Mouse (Mus musculus): Measurements from ENCODE around the gene Trp53i11. TPM values are rescaled to one million over a fixed set of nuclear protein-coding genes. Genes with fewer than 3 reads are reported as not detected.

Gene Trp53i11
- total and polyA plus RNA-seq, 3 experiments: 0.36 to 32.1 (median 0.73) TPM

GRCm38 (mm10) chr2:93152883-93153491 is 34.4 kb upstream of the Trp53i11 start:
- no peaks in the 10 kb centered on the region for H3K79me2 ChIP-seq (replicated peaks; ENCODE audit: control insufficient read depth, extremely low read depth, insufficient read depth, poor library complexity, severe bottlenecking)
- TF ChIP-seq HCFC1 (IDR thresholded peaks at IDR 0.05; ENCODE audit: low read depth, low read length) (no peak), SMC3 (IDR thresholded peaks at IDR 0.05; ENCODE audit: low read depth, low read length) (no peak), NELFE (IDR thresholded peaks at IDR 0.05; ENCODE audit: low read depth, low read length) (no peak), ETS1 (conservative IDR thresholded peaks at IDR 0.05; ENCODE audit: low read depth, low read length) (no peak), EP300 (IDR thresholded peaks at IDR 0.05; ENCODE audit: low read length) (no peak), SIN3A (IDR thresholded peaks at IDR 0.05; ENCODE audit: low read length) (no peak), IRF4 (IDR thresholded peaks at IDR 0.05; ENCODE audit: low read depth, low read length) (no peak), ZC3H11A (IDR thresholded peaks at IDR 0.05; ENCODE audit: low read depth, low read length) (no peak), USF1 (IDR thresholded peaks at IDR 0.05; ENCODE audit: low read depth, low read length) (no peak), CHD1 (IDR thresholded peaks at IDR 0.05; ENCODE audit: low read depth, low read length) (no peak), CHD2 (IDR thresholded peaks at IDR 0.05; ENCODE audit: low read length) (no peak), NRF1 (IDR thresholded peaks at IDR 0.05; ENCODE audit: low read depth, low read length) (no peak), JUND (conservative IDR thresholded peaks at IDR 0.05; ENCODE audit: low read depth, low read length) (no peak), ZMIZ1 (IDR thresholded peaks at IDR 0.05; ENCODE audit: low read depth, low read length) (no peak), MYC (IDR thresholded peaks at IDR 0.05; ENCODE audit: low read depth, low read length) (no peak), MAFK (IDR thresholded peaks at IDR 0.05; ENCODE audit: insufficient replicate concordance, low read length) (no peak), CTCF (conservative IDR thresholded peaks at IDR 0.05 in 1 of 2, IDR thresholded peaks at IDR 0.05 in 1 of 2; ENCODE audit: low read depth in 2 of 2, low read length in 2 of 2) (no peak), ZKSCAN1 (IDR thresholded peaks at IDR 0.05; ENCODE audit: borderline replicate concordance, low read depth, low read length) (no peak)
- DNase-seq (ENCODE audit: extremely low read depth): no peak
- in situ Hi-C loops (cut with MboI; ENCODE audit: low pct_ligation_motif_present, low pct_unique_long_range_greater_than_20kb, low sequenced_read_pairs): no loop called here
- H3K9me3 ChIP-seq (replicated peaks; ENCODE audit: low read length): no peaks in the 10 kb centered on the region
- peaks cover 0 to 3% of the 10 kb centered on the region in 2 experiments; a peak in 1 of 4 replicates for H3K4me1 ChIP-seq (ENCODE audit: control insufficient read depth in 1 of 2, insufficient read depth in 2 of 2)
- dilution Hi-C loops (cut with MboI; ENCODE audit: extremely low pct_ligation_motif_present, extremely low pct_unique_long_range_greater_than_20kb, low sequenced_read_pairs): no loop called here
- H3K27me3 ChIP-seq (replicated peaks): peaks cover 92% of the 10 kb centered on the region
- H3K27ac ChIP-seq (ENCODE audit: insufficient read depth, low read depth): no peak overlapping the region
- no peaks in the 10 kb centered on the region for H3K36me3 ChIP-seq (replicated peaks in 1 of 2; ENCODE audit: control insufficient read depth in 1 of 2, insufficient read depth in 1 of 2, low read length in 1 of 2)
- no peak overlapping the region for H3K4me3 ChIP-seq (replicated peaks in 1 of 3; ENCODE audit: low read depth in 2 of 3, low read length in 2 of 3, poor library complexity in 1 of 3)
- H3K4me2 ChIP-seq (ENCODE audit: insufficient read depth, low read depth, poor library complexity, severe bottlenecking): no peak overlapping the region
- H3K9ac ChIP-seq (ENCODE audit: insufficient read depth, low read depth): no peak overlapping the region

- Histone ChIP-seq H3K4me2 (ENCODE audit: insufficient read depth, low read depth, poor library complexity, severe bottlenecking) (no peak overlapping the region), H3K4me1 (ENCODE audit: control insufficient read depth in 1 of 2, insufficient read depth in 2 of 2) (peaks cover 0 to 3% of the 10 kb centered on the region in 2 experiments; a peak in 1 of 4 replicates), H3K27me3 (replicated peaks) (peaks cover 91% of the 10 kb centered on the region), H3K4me3 (replicated peaks in 1 of 3; ENCODE audit: low read depth in 2 of 3, low read length in 2 of 3, poor library complexity in 1 of 3) (no peak overlapping the region), H3K9me3 (replicated peaks; ENCODE audit: low read length) (no peaks in the 10 kb centered on the region), H3K9ac (ENCODE audit: insufficient read depth, low read depth) (no peak overlapping the region), H3K36me3 (replicated peaks in 1 of 2; ENCODE audit: control insufficient read depth in 1 of 2, insufficient read depth in 1 of 2, low read length in 1 of 2) (no peaks in the 10 kb centered on the region), H3K79me2 (replicated peaks; ENCODE audit: control insufficient read depth, extremely low read depth, insufficient read depth, poor library complexity, severe bottlenecking) (no peaks in the 10 kb centered on the region), H3K27ac (ENCODE audit: insufficient read depth, low read depth) (no peak overlapping the region)
- dilution Hi-C loops (cut with MboI; ENCODE audit: extremely low pct_ligation_motif_present, extremely low pct_unique_long_range_greater_than_20kb, low sequenced_read_pairs) (no loop called here), in situ Hi-C loops (cut with MboI; ENCODE audit: low pct_ligation_motif_present, low pct_unique_long_range_greater_than_20kb, low sequenced_read_pairs) (no loop called here)
- DNase-seq (ENCODE audit: extremely low read depth): no peak
- TF ChIP-seq CTCF (conservative IDR thresholded peaks at IDR 0.05 in 1 of 2, IDR thresholded peaks at IDR 0.05 in 1 of 2; ENCODE audit: low read depth in 2 of 2, low read length in 2 of 2) (no peak), POLR2AphosphoS2 (IDR thresholded peaks at IDR 0.05; ENCODE audit: low read depth, low read length) (no peak), PAX5 (IDR thresholded peaks at IDR 0.05; ENCODE audit: low read length) (no peak), RAD21 (IDR thresholded peaks at IDR 0.05; ENCODE audit: low read depth, low read length) (no peak), CHD1 (IDR thresholded peaks at IDR 0.05; ENCODE audit: low read depth, low read length) (no peak), TCF12 (IDR thresholded peaks at IDR 0.05; ENCODE audit: low read depth, low read length) (no peak), USF1 (IDR thresholded peaks at IDR 0.05; ENCODE audit: low read depth, low read length) (no peak), GABPA (IDR thresholded peaks at IDR 0.05; ENCODE audit: insufficient replicate concordance, low read depth, low read length) (no peak), EP300 (IDR thresholded peaks at IDR 0.05; ENCODE audit: low read length) (no peak), MAFK (IDR thresholded peaks at IDR 0.05; ENCODE audit: insufficient replicate concordance, low read length) (no peak), NRF1 (IDR thresholded peaks at IDR 0.05; ENCODE audit: low read depth, low read length) (no peak), MAX (IDR thresholded peaks at IDR 0.05; ENCODE audit: low read length) (no peak), UBTF (IDR thresholded peaks at IDR 0.05; ENCODE audit: low read depth, low read length) (no peak), ZNF384 (IDR thresholded peaks at IDR 0.05; ENCODE audit: low read depth, low read length) (no peak), CHD2 (IDR thresholded peaks at IDR 0.05; ENCODE audit: low read length) (no peak), BHLHE40 (IDR thresholded peaks at IDR 0.05; ENCODE audit: low read depth, low read length) (no peak), ZC3H11A (IDR thresholded peaks at IDR 0.05; ENCODE audit: low read depth, low read length) (no peak)
Observed at GRCm38 (mm10) chr2:93153833-93154232, 33.5 kb upstream of the Trp53i11 start.

All from CH12.LX (cell line).